Mouse (Mus musculus): ENCODE data around the gene Calr3.
A peak's percentile ranks its signal among the peaks of the same experiment; 100 is the strongest.

The Calr3 gene

GRCm38 (mm10) chr8:72415252-72415651 lies 28.4 kb downstream of the Calr3 start:
- H3K36me3 ChIP-seq (ENCODE audit: control insufficient read depth, insufficient read depth, low read length, poor library complexity, severe bottlenecking) = no peaks in the 10 kb centered on the region
- no peak for DNase-seq (ENCODE audit: low read depth, low spot score)
- H3K27me3 ChIP-seq (ENCODE audit: control insufficient read depth, insufficient read depth, low read length, poor library complexity, severe bottlenecking) = no peaks in the 10 kb centered on the region

- DNase-seq (ENCODE audit: low read depth, low spot score) = no peak
- Histone ChIP-seq H3K36me3 (ENCODE audit: control insufficient read depth, insufficient read depth, low read length, poor library complexity, severe bottlenecking) (no peaks in the 10 kb centered on the region), H3K27me3 (ENCODE audit: control insufficient read depth, insufficient read depth, low read length, poor library complexity, severe bottlenecking) (no peaks in the 10 kb centered on the region)
Measured at GRCm38 (mm10) chr8:72413839-72414238, 29.8 kb downstream of the Calr3 start.

GRCm38 (mm10) chr8:72409443-72409842 lies 34.2 kb downstream of the Calr3 start:
- H3K27me3 ChIP-seq (ENCODE audit: control insufficient read depth, insufficient read depth, low read length, poor library complexity, severe bottlenecking) = no peaks in the 10 kb centered on the region
- H3K36me3 ChIP-seq (ENCODE audit: control insufficient read depth, insufficient read depth, low read length, poor library complexity, severe bottlenecking) = no peaks in the 10 kb centered on the region
- DNase-seq (ENCODE audit: low read depth, low spot score) = peak; percentile 28

GRCm38 (mm10) chr8:72407878-72408277 lies 35.8 kb downstream of the Calr3 start:
- no peaks in the 10 kb centered on the region for H3K27me3 ChIP-seq (ENCODE audit: control insufficient read depth, insufficient read depth, low read length, poor library complexity, severe bottlenecking)
- no peaks in the 10 kb centered on the region for H3K36me3 ChIP-seq (ENCODE audit: control insufficient read depth, insufficient read depth, low read length, poor library complexity, severe bottlenecking)
- no peak for DNase-seq (ENCODE audit: low read depth, low spot score)

- Histone ChIP-seq H3K27me3 (ENCODE audit: control insufficient read depth, insufficient read depth, low read length, poor library complexity, severe bottlenecking) (no peaks in the 10 kb centered on the region), H3K36me3 (ENCODE audit: control insufficient read depth, insufficient read depth, low read length, poor library complexity, severe bottlenecking) (no peaks in the 10 kb centered on the region)
- no peak for DNase-seq (ENCODE audit: low read depth, low spot score)
Measured at GRCm38 (mm10) chr8:72402981-72403380, 40.7 kb downstream of the Calr3 start.

- DNase-seq (ENCODE audit: low read depth, low spot score) = peak; percentile 16
- H3K27me3 ChIP-seq (ENCODE audit: control insufficient read depth, insufficient read depth, low read length, poor library complexity, severe bottlenecking) = no peaks in the 10 kb centered on the region
- no peaks in the 10 kb centered on the region for H3K36me3 ChIP-seq (ENCODE audit: control insufficient read depth, insufficient read depth, low read length, poor library complexity, severe bottlenecking)
Measured at GRCm38 (mm10) chr8:72401381-72401780, 42.3 kb downstream of the Calr3 start.

- H3K36me3 ChIP-seq (ENCODE audit: control insufficient read depth, insufficient read depth, low read length, poor library complexity, severe bottlenecking) = peaks cover 17% of the 10 kb centered on the region
- no peaks in the 10 kb centered on the region for H3K27me3 ChIP-seq (ENCODE audit: control insufficient read depth, insufficient read depth, low read length, poor library complexity, severe bottlenecking)
- DNase-seq (ENCODE audit: low read depth, low spot score) = no peak
Measured at GRCm38 (mm10) chr8:72385737-72386136, 57.9 kb downstream of the Calr3 start.

- Histone ChIP-seq H3K27me3 (ENCODE audit: control insufficient read depth, insufficient read depth, low read length, poor library complexity, severe bottlenecking) (no peaks in the 10 kb centered on the region), H3K36me3 (ENCODE audit: control insufficient read depth, insufficient read depth, low read length, poor library complexity, severe bottlenecking) (peaks cover 12% of the 10 kb centered on the region)
- DNase-seq (ENCODE audit: low read depth, low spot score) = peak; percentile 50
Measured at GRCm38 (mm10) chr8:72382395-72382794, 61.3 kb downstream of the Calr3 start.

GRCm38 (mm10) chr8:72380656-72381055 lies 63.0 kb downstream of the Calr3 start:
- DNase-seq (ENCODE audit: low read depth, low spot score) = no peak
- peaks cover 12% of the 10 kb centered on the region for H3K36me3 ChIP-seq (ENCODE audit: control insufficient read depth, insufficient read depth, low read length, poor library complexity, severe bottlenecking)
- no peaks in the 10 kb centered on the region for H3K27me3 ChIP-seq (ENCODE audit: control insufficient read depth, insufficient read depth, low read length, poor library complexity, severe bottlenecking)

DNA sequence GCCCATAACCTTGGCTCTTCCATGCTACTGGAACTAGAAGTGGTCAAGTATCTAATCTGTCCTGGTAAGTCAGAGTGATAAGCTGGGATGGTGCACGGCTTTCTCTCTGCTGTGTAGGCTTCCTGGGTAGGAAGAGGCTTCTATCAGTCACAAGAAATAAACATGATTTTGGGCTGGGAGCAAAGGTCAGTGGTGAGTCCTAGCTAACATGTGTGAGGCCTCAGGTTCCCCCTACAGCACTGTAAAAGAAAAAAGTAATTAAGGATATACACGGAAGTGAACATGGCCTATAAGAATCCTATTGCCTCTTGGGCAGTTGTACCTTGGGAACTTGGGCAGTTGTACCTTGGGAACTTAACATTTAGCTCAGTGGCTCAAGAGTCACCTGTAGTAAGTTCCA lies 66.8 kb downstream of the Calr3 start:
- Histone ChIP-seq H3K27me3 (ENCODE audit: control insufficient read depth, insufficient read depth, low read length, poor library complexity, severe bottlenecking) (no peaks in the 10 kb centered on the region), H3K36me3 (ENCODE audit: control insufficient read depth, insufficient read depth, low read length, poor library complexity, severe bottlenecking) (peaks cover 8% of the 10 kb centered on the region)
- DNase-seq (ENCODE audit: low read depth, low spot score) = no peak

GRCm38 (mm10) chr8:72376309-72376708 lies 67.4 kb downstream of the Calr3 start:
- H3K36me3 ChIP-seq (ENCODE audit: control insufficient read depth, insufficient read depth, low read length, poor library complexity, severe bottlenecking) = peaks cover 8% of the 10 kb centered on the region
- H3K27me3 ChIP-seq (ENCODE audit: control insufficient read depth, insufficient read depth, low read length, poor library complexity, severe bottlenecking) = no peaks in the 10 kb centered on the region
- no peak for DNase-seq (ENCODE audit: low read depth, low spot score)

GRCm38 (mm10) chr8:72375161-72375560 lies 68.5 kb downstream of the Calr3 start:
- no peaks in the 10 kb centered on the region for H3K27me3 ChIP-seq (ENCODE audit: control insufficient read depth, insufficient read depth, low read length, poor library complexity, severe bottlenecking)
- H3K36me3 ChIP-seq (ENCODE audit: control insufficient read depth, insufficient read depth, low read length, poor library complexity, severe bottlenecking) = peaks cover 8% of the 10 kb centered on the region
- no peak for DNase-seq (ENCODE audit: low read depth, low spot score)

All from splenic B cell, adult 2 months (primary cell).